Mouse (Mus musculus) bone marrow, adult 2 months (tissue): ENCODE measurements around the gene Myo16.

ENCODE experiments used
- CTCF ChIP-seq: fragments of 200-500 bp; IDR thresholded peaks from 2 replicates; pipeline ENCODE4 v1.5.1; 2011; ENCODE audit warnings: low read length, control low read depth; ENCODE audit not compliant: control insufficient read depth, insufficient read depth
- POLR2A ChIP-seq: fragments of 200-500 bp; IDR thresholded peaks from 2 replicates; pipeline ENCODE4 v1.6.1; 2011; ENCODE audit warnings: low read depth, mild to moderate bottlenecking, control low read depth, low read length, borderline replicate concordance; ENCODE audit not compliant: control insufficient read depth

- no peak for TF ChIP-seq CTCF
- no peak for TF ChIP-seq POLR2A
These were observed 439.2 kb downstream of the Myo16 start for GRCm38 (mm10) chr8:10592917-10593316.
